Mouse (Mus musculus): Measurements from ENCODE around the gene Ptcd3.

DNA sequence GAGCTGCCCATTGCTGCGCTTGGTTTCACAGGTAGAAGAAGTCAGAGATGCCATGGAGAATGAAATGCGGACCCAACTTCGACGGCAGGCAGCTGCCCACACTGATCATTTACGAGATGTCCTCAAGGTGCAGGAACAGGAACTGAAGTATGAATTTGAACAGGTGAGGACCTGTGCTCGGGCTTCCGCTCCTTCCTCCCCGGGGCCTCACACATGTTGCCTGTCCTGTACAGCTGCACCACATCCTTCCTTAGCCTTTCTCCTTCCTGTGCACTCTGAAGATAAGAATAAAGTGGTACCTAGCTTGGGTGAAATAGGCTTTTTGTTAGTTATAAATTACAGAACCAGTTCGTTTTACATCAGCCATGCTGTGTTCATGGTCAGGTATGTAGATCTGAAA is 37.2 kb downstream of the Ptcd3 start:
- TF ChIP-seq CTCF (IDR thresholded peaks at IDR 0.05; ENCODE audit: insufficient read depth, low read depth, low read length): no peak
- TF ChIP-seq POLR2A (IDR thresholded peaks at IDR 0.05; ENCODE audit: insufficient read depth, low read depth, low read length): no peak

All from olfactory bulb, adult 2 months (tissue).